Mouse (Mus musculus) lung, postnatal 14 days (tissue): Measurements from ENCODE around the gene Kazn.

Experiments used
- DNase-seq: peaks from one replicate; pipeline ENCODE4 v3.0.0; 2021

Gene Kazn

DNA sequence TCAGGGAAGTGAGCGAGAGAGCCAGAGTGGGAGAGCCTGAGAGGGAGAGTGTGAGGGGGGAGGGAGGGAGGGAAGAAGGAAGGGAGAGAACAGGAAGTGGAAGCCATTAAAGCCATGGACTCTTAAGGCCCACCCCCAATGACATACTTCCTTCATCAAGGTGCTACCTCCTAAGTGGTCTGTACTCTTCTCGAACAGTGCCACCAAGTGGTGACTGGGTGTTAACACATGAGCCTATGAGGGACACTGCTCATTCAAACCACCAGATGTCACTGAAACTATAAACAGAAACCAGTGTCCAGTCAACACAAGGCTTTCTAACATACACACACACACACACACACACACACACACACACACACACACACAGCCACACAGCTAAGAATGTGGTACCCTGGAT, 77.1 kb downstream of the Kazn start:
- no peak for DNase-seq

DNA sequence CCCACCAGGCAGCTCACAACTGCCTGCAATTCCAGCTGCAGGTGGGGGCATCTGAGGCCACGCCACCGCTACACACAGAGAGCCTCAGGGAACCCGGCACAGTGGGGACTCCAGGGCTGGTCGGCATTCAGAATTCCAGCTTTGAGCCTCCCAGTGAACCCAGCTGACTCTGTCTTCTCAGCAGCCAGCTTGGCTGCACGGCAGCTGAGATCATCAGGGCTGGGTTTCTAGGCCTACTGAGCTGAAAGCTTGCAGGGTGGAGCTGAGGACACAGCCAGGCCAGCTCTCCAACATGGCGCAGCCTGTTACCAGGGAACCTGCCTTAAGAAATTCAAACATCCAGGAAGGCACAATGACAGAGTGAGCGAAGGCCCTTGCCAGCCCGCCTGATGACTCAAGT, 79.2 kb downstream of the Kazn start:
- DNase-seq, result no peak

DNA sequence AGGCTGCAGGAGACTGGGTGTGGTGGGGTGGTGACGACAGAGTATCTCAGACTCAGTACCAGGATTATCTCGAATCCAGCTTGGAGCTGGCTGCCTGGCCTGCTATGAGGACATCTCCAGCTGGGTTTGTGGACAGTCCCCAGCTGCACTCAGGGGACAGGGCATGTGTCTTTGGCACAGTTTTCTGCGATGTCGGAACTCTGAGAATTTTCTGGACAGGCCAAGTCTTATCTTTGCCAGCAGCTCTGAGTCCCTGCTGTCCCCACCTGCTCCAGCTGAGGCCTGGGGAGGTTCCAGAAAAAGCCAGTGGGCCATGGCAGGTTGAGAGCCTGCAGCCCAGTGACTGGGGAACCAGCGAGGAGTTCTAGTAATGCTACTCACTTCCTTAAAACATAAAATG, 82.7 kb downstream of the Kazn start:
- peak; percentile 32 for DNase-seq

DNA sequence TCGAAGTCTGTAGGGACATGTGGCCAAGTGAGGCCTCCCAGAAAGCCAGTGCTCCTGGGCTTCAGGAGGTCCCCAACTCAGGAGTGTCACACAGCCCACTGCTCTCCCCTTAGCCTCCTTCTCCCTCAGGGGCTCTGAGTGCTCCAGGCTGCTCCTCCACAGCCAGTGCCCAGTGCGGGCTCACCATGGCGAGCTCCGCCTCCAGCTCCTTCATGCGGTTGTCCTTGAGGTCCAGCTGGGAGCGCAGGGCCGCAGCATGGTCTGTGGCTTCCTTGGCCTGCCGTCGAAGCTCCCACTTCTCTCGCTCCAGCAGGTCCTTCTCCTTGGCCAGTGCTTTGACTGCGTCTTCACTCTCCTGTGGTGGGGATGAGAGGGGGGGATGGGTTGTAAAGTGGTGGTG, 85.0 kb downstream of the Kazn start:
- DNase-seq, result no peak

DNA sequence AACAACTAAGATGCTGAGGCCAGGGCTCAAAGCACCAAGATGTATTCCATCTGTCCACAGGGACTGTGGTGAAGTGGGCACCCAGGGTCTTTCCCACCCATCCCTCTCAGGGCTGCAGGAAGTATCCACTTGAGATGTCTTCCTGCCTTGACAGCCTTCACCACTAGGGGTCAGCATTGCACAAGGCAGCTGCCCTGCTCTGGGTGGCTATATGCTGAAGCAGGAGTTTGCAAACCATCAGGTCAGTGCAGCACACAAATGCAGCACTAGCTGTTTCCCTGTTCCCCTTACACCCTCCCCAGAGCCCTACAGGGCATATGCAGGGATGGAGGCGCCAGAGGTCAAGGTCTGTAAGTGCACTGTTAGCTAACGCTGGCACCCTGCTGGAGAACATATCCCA, 85.7 kb downstream of the Kazn start:
- peak; percentile 93 for DNase-seq

DNA sequence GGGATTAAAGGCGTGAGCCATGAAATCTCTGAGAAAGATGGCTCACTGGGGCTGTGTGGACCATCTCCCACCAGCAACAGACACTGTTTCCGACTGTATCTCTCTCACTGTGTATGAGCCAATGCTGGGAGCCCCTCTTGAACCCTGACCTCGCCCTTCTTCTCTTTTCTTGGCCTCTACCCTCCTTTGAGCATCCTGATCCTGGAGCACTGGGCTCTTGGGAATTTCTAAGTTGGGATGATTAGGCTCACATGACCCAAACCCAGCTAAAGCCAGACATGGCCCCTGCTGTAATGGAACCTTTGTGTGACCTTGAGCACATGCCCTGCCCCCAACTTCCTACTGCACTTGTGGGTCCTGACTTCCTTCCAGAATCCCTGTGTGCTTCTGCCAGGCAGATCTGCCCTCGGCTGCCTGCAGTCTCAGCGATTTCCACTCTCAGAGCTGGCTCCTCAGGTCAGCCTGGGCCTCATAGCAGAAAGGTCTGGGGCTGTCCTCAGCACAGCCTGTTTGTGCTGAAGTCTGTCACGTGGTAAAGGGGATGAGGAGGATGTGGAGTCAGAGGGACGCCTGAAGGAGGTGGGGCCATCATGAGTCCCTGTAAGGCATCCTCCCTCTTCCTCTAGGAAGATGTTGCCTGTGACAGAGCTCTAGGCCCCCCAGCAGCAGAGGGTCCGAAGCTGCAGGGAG, 86.3 kb downstream of the Kazn start:
- DNase-seq, result no peak

DNA sequence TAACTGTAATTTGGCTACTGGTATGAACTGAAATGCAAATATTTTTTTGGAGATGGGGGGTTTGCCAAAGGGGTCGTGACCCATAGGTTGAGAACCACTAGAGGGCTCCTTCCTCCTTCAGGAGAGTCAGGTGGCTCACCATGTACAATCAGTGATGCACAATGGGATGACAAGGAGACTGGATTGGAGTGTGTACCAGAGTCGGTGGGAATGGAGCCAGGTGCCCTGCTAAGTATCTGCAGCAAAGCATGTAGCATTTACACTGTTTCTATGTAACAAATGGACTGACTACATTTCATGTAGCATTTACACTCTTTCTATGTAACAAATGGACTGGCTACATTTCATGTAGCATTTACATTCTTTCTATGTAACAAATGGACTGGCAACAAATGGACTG, 89.1 kb downstream of the Kazn start:
- DNase-seq, result no peak

DNA sequence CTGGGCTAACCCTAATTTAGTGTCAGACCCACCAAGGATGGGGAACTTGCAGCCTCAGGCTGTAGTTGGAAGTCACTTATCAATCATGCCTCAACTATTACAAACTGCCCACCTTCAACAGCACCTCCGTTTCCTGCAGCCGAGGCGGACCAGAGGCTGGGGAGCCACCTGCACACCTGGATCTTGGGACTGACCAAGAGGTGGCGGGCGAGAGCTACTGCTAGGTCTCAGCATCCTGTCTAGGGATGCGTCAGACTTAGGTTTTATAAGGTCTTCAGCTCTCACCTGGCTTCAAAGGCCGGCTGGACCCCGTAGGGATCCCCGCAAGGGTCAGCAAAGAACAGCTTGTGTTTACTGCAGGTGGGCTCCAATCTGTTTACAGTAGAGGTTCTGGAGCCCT, 90.0 kb downstream of the Kazn start:
- DNase-seq, result no peak

DNA sequence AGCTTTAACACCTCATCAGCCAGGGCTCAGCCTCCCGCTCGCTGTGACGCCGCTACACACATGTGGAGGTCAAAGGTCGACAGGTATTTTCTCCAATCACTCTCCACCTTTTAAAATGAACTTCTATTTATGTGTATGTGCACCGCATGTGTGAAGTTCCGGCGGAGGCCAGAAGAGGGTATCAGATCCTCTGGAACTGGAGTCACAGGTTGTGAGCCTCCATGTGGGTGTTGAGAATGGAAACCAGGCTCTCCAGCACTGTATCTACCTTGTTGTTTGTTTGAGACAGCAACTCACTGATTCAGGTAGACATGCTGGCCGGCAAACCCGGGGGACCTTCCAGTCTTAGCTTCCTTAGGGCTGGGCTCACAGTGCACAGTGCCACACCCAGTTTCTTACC, 91.5 kb downstream of the Kazn start:
- no peak for DNase-seq

DNA sequence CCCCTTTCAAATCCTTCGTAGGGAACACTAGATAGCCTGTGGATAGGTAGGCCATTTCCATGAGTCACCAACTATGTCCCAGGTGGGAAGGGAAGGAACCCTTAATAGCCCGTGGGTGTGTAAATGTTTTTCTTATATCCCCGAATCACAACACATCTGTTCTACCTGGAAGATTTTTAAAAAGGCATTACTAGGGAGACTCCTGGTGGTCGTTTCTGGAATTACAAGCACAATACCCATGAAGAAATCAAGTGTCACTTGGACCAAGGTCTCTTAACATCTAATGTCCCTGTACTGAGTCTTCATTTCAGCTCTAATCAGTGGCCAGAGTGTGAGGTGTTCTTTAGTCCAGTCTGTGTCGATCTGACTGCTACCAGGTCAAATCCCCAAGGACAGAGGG, 95.1 kb downstream of the Kazn start:
- peak; percentile 49 for DNase-seq

DNA sequence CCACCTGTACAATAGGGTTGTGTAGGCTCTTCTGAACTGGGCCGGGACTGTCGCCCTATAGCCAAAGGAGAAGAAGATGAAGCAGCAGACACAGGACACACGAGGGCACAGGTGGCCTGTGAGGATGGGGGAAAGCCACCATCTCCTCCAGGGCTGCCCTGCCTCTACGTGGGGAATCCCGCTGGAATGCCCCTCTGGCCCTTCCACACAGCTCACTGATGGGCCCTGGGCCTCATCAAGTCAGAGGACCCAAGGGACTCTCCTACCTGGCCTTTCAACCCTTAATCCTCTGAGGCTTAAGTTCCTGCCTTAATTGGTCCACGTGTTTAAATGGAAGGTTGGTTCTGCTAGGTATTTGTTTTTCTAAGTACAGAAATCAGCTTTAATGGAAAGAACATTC, 95.9 kb downstream of the Kazn start:
- DNase-seq, result no peak

DNA sequence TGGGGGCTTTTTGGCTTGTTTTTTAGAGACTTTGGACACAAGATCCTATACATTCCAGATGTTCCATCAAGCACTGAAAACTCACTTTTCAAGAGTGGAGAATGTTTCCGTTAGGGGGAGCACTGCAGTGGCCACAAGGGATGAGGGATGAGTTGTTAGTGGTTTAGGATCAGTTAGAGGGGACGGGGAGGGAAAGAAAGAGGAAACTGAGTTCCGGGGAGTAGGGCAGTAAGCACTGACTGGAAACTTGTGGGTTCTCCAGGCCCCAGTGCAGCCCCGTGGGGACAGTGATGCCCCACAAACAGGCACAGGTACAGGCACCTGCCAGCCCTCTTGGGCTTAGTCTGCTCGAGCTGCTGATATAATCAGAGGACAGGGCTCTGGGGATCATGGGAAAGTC, 99.5 kb downstream of the Kazn start:
- DNase-seq, result no peak

DNA sequence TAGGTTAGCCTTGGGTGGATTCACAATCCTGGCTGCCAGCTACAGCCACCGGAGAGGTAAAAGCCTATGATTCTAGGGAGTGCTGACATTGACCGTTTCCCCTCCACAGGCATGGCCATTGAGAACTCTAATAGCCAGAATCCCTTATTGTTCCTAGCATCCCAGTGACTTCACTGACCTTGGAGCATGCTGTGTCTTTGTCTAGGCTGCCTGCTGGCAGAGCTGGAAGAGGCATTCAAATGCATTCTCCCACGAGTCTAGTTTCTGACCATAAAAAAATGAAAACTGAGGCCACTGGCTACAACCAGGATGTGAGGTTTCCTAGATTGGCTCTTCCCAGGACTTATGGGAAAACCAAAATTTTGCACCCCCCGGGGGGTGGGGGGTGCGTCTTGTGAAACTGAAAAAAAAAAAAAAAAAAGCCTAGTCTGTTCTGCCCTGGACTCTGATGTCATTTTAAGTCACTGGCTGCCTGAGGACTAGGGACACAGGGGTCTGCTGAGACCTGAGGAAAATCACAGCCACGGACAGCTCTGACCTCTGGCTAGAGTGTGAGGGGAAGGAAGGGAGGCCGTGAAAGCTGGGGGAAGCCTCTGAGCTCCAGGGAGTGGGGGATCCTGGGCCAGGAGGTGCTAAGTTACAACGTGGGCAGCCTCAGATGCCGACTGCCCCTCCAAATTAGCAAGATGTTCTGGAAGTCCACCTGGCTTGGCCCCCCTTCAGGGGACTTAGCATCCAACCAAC, 100.7 kb downstream of the Kazn start:
- DNase-seq, result no peak

DNA sequence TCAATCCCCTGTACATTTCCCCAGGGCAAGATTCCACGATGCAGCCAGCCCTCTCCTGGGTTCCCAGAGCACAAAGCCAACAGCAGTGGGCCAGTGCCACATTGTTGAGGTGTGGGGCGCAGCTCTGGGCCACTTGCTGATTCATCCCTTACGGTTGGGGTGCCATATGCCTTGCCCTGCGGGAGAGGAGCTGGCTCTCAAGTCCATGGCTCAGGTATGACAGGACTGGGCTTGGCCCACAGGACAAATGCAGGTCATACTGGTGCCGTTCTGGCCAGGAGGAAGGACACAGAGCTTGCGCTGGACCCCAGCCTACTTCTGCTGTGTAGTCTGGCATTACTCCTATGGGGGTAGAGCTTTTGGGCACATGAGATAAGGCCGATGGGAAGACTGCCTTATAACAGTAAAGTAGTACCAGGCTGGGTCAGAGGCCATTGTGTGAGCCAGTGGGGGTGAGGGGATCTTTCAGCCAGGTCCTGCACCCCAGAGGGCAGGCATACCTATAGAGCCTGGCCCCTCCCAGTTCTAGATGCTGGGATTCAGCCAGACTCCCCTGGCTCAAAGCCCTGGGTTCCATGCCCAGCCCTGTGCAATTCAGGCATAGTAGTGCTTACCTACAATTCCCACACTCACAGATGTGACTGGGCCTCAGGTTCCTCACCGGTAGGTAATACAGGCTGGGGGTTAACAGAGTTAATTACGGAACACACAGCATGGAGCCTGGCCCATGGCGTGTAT, 102.3 kb downstream of the Kazn start:
- no peak for DNase-seq

DNA sequence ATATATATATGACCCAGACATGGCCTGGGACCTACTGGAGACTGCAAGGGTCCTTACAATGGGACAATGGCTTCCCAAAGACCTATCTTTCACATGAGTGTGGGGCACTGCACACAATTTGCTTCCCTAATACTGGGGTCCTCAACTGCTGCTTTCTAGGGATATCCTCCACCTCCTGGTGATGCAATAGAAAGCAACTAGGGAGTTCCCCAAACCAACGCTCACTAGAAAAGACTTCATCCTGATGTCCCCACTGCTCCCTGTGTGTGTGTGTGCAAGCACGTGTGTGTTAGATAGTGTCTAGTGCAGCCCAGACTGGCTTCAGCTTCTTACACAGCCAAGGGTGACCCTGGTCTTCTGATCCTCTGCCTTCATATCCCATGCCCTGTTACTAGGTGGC, 103.7 kb downstream of the Kazn start:
- no peak for DNase-seq

DNA sequence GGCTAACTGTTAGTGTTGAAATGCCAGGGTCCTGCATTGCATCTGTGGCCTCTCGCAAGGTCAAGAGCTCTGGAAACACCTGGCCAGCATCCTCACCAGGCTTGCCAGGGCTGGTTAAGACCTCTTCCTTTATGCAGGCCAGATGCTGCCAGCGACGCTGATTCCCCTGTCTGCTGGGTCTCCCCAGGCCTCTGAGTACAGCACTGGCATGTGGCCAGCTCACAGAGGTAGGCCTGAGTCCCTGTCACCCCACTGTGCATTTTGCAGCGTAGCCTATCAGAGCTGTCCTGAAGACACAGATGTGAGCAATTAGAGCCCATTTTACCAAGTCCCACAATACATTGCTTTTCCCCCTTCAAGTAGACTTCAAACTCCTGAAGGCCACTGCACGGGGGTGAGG, 109.0 kb downstream of the Kazn start:
- DNase-seq, result no peak

DNA sequence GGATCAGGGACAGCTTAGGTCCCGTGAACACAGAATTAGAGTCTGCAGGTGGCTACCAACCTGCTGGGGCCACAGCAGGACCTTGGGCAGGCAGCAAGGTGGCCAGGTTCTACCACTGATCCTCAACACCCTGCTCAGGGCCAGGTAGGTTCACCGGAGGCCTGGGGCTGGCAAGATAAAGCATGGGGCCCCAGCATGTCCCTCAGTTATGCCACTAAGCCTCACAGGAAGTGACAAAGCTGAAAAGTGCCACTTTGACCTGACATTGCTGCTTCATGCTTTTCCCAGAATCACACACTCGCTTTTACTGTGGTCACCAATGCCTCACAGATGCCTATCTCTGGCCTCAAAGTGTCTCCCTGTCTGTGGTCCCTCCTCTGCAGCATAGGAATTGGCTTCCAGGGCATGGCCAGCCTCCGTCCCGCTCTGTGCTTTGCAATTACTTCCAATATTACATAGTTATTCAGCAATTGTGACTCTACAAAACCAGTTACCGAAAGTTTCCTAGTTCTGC, 111.9 kb downstream of the Kazn start:
- DNase-seq, result no peak

DNA sequence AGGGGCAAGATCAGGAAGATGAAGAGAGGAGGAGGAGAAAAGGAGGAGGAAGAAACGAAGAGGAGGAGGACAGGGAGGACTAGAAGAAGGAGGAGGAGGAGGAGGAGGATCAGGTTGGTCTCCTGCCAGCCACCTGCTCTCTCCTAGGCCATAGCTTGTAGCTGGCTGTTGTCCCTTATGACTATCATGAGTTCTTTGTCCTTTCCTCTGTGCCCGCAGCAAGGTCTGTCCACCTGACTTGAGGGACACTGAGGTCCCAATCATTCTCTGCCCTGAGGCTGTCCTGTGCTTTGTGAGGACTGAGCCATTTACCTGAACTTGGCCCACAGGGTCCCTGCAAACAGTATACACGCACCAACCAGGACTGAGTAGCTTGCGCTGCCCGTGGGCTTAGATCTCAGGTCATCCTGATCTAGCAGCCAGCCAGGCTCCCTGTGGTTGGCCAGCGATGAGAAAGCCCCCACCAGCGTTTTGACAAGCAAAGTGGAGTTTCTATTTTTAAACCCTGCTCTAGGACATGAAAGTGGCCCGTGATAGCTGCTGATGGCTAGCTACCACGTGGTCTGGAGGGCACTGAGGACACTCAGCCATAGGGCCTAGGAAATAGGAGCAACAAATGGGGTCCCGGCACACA, 112.4 kb downstream of the Kazn start:
- DNase-seq, result no peak

DNA sequence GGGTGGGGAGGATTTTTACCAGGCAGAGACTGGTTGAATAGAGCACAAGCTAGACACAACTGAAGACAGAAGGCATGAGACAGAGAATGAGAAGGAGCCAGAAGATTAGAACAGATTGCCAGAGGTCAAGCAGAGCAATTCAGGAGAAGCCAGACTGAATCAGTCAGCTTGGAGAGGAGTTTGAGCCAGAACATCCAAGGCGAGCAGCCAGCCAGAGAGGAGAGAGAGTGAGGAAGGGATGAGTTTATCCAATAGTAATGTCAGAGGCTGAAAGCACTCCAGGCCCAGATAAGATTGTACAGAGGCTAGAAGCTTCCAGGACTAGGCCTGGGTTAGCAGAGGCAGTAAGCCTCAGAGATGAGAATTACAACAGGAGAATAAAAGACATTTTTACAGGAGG, 118.0 kb downstream of the Kazn start:
- DNase-seq, result no peak

DNA sequence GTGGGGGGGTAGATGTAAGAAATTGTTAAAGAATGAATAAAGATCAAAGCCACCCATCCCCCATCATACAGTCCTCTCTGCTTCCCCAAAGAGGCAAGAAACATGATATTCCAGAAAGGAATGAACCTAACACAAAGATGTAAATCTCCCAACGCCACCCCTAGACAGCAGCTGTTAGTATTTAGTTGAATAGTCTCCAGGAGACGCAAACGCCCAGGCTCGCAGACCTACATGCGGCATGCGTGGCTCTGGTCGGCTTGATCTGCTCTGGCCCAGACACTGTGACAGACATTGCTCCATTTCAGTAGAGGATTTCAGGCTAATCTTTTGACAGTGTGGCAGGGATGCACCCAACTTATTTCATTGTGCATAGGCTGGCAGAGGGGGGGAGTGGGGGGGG, 120.7 kb downstream of the Kazn start:
- DNase-seq, result no peak

DNA sequence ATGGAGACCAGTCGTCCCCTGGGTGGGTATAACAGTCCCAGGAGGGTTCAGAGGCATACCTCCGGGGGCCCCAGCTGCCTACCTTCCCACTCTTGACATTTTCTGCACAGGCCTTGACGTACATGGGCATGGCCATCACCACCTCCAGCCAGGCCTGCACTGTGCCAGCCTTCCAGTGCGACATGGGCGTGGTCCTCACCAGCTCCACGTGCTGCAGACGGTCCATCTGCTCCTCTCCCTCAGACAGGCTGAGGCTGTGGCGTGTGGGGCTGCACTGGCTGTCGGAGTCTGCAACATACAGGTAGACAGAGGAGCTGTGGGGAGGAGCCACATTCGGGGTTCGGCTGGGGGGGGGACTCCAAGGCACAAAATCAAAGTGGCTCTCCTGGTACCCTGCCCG, 121.2 kb downstream of the Kazn start:
- no peak for DNase-seq

DNA sequence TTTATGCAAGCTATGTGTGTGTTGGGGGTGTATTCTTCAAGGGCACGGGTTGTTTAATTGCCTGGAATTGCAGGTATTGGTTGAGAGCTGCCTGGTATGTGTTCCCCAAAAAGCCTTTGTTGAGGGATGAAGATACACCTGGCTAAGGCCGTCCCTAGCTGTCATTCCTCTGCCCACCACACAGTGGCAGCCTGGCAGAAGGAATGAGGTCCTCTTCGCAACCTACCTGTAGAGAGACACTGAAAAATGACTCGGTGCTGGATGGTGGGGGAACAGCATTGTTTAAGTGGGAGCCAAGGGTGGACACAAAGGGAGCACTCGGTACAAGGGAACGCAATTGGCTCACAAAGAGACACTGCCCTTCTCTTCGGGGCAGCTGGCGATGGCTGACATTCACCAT, 125.9 kb downstream of the Kazn start:
- DNase-seq, result peak; percentile 34

DNA sequence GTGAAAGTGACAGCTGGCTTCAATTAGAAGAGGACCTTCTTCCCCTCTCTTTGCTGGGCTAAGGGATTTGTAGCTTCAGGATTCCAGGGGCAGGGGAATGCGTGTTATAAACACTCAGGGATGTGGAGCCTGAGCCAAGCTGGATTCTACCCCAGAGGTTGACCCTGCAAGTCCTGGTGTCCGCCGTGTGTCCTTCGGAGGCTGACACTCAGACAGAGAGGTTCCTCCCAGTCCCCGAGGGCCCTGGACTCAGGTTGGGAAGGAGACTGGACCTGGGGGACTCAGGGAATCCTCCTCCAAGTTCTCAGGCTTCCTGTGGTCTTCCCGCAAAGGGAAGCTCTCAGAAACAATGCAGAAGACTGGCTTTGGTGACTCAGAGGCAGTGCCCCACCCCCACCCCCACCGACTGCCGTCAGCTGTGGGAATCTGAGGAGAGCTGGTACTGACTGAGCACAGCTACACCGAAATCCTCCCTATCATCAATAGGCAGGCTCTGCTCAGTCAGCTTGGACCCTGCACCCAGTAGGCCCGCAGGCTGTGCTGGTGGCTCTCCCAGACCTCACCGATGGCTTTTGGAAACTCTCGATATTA, 136.0 kb downstream of the Kazn start:
- no peak for DNase-seq
